Mouse (Mus musculus): ENCODE measurements around the gene Gpr156. TPM values are rescaled to one million over a fixed set of nuclear protein-coding genes. Genes with fewer than 3 reads are reported as not detected.

Gpr156 gene
- polyA plus RNA-seq, 1 experiment from 2014 or later, result 0.07 TPM

GRCm38 (mm10) chr16:38011486-38011885 is 95.2 kb downstream of the Gpr156 start:
- H3K36me3 ChIP-seq (ENCODE audit: control insufficient read depth, insufficient read depth, low read length), result no peaks in the 10 kb centered on the region
- H3K4me2 ChIP-seq (replicated peaks; ENCODE audit: low read depth), result no peak overlapping the region
- no peaks in the 10 kb centered on the region for H3K4me1 ChIP-seq (replicated peaks; ENCODE audit: control insufficient read depth, insufficient read depth)
- no peak overlapping the region for H3K4me3 ChIP-seq (ENCODE audit: low read depth, low read length)
- no peaks in the 10 kb centered on the region for H3K9me3 ChIP-seq (ENCODE audit: control insufficient read depth, low read length)
- no peak for TF ChIP-seq CTCF (IDR thresholded peaks at IDR 0.05; ENCODE audit: low read depth)
- no peak for TF ChIP-seq EP300 (optimal IDR thresholded peaks at IDR 0.05)
- no peak overlapping the region for H3K9ac ChIP-seq (ENCODE audit: low read length)
- ATAC-seq (ENCODE audit: low FRiP score, low TSS enrichment) (no peak), DNase-seq (ENCODE audit: low spot score) (peak; percentile 5)
- no peaks in the 10 kb centered on the region for H3K27me3 ChIP-seq (ENCODE audit: control insufficient read depth, insufficient read depth, low read length)
- WGBS, result 87% methylated on average over 13 of the region's 13 CpGs
- no peak overlapping the region for H3K27ac ChIP-seq (replicated peaks)

GRCm38 (mm10) chr16:38012382-38012781 is 96.1 kb downstream of the Gpr156 start:
- Histone ChIP-seq H3K9me3 (ENCODE audit: control insufficient read depth, low read length) (no peaks in the 10 kb centered on the region), H3K4me2 (replicated peaks; ENCODE audit: low read depth) (no peak overlapping the region), H3K27me3 (ENCODE audit: control insufficient read depth, insufficient read depth, low read length) (no peaks in the 10 kb centered on the region), H3K27ac (replicated peaks) (peak overlapping the region; percentile 70), H3K4me1 (replicated peaks; ENCODE audit: control insufficient read depth, insufficient read depth) (no peaks in the 10 kb centered on the region), H3K36me3 (ENCODE audit: control insufficient read depth, insufficient read depth, low read length) (no peaks in the 10 kb centered on the region), H3K9ac (ENCODE audit: low read length) (no peak overlapping the region), H3K4me3 (ENCODE audit: low read depth, low read length) (no peak overlapping the region)
- WGBS, result 51% methylated on average over 5 of the region's 5 CpGs
- DNase-seq (ENCODE audit: low spot score) (peak; percentile 80), ATAC-seq (ENCODE audit: low FRiP score, low TSS enrichment) (peak; percentile 93)
- TF ChIP-seq CTCF (IDR thresholded peaks at IDR 0.05; ENCODE audit: low read depth) (no peak), EP300 (optimal IDR thresholded peaks at IDR 0.05) (peak; percentile 43)

GRCm38 (mm10) chr16:38012891-38013290 is 96.6 kb downstream of the Gpr156 start:
- H3K36me3 ChIP-seq (ENCODE audit: control insufficient read depth, insufficient read depth, low read length), result no peaks in the 10 kb centered on the region
- H3K27me3 ChIP-seq (ENCODE audit: control insufficient read depth, insufficient read depth, low read length), result no peaks in the 10 kb centered on the region
- DNase-seq (ENCODE audit: low spot score) (peak; percentile 38), ATAC-seq (ENCODE audit: low FRiP score, low TSS enrichment) (peak; percentile 69)
- H3K4me2 ChIP-seq (replicated peaks; ENCODE audit: low read depth), result no peak overlapping the region
- no peaks in the 10 kb centered on the region for H3K4me1 ChIP-seq (replicated peaks; ENCODE audit: control insufficient read depth, insufficient read depth)
- 17% methylated on average over 4 of the region's 4 CpGs for WGBS
- H3K4me3 ChIP-seq (ENCODE audit: low read depth, low read length), result no peak overlapping the region
- H3K9ac ChIP-seq (ENCODE audit: low read length), result no peak overlapping the region
- TF ChIP-seq EP300 (optimal IDR thresholded peaks at IDR 0.05) (no peak), CTCF (IDR thresholded peaks at IDR 0.05; ENCODE audit: low read depth) (no peak)
- H3K9me3 ChIP-seq (ENCODE audit: control insufficient read depth, low read length), result no peaks in the 10 kb centered on the region
- peak overlapping the region; percentile 70 for H3K27ac ChIP-seq (replicated peaks)

- H3K9ac ChIP-seq (ENCODE audit: low read length), result no peak overlapping the region
- TF ChIP-seq CTCF (IDR thresholded peaks at IDR 0.05; ENCODE audit: low read depth) (no peak), EP300 (optimal IDR thresholded peaks at IDR 0.05) (no peak)
- WGBS, result 72% methylated on average over 4 of the region's 4 CpGs
- no peaks in the 10 kb centered on the region for H3K36me3 ChIP-seq (ENCODE audit: control insufficient read depth, insufficient read depth, low read length)
- DNase-seq (ENCODE audit: low spot score) (peak; percentile 8), ATAC-seq (ENCODE audit: low FRiP score, low TSS enrichment) (no peak)
- H3K4me1 ChIP-seq (replicated peaks; ENCODE audit: control insufficient read depth, insufficient read depth), result no peaks in the 10 kb centered on the region
- H3K4me3 ChIP-seq (ENCODE audit: low read depth, low read length), result no peak overlapping the region
- H3K27ac ChIP-seq (replicated peaks), result no peak overlapping the region
- H3K4me2 ChIP-seq (replicated peaks; ENCODE audit: low read depth), result no peak overlapping the region
- no peaks in the 10 kb centered on the region for H3K9me3 ChIP-seq (ENCODE audit: control insufficient read depth, low read length)
- H3K27me3 ChIP-seq (ENCODE audit: control insufficient read depth, insufficient read depth, low read length), result no peaks in the 10 kb centered on the region
Observed at GRCm38 (mm10) chr16:38014951-38015350, 98.7 kb downstream of the Gpr156 start.

- Histone ChIP-seq H3K9ac (ENCODE audit: low read length) (no peak overlapping the region), H3K36me3 (ENCODE audit: control insufficient read depth, insufficient read depth, low read length) (no peaks in the 10 kb centered on the region), H3K27me3 (ENCODE audit: control insufficient read depth, insufficient read depth, low read length) (no peaks in the 10 kb centered on the region), H3K9me3 (ENCODE audit: control insufficient read depth, low read length) (no peaks in the 10 kb centered on the region), H3K4me1 (replicated peaks; ENCODE audit: control insufficient read depth, insufficient read depth) (no peaks in the 10 kb centered on the region), H3K4me2 (replicated peaks; ENCODE audit: low read depth) (no peak overlapping the region), H3K27ac (replicated peaks) (no peak overlapping the region), H3K4me3 (ENCODE audit: low read depth, low read length) (no peak overlapping the region)
- DNase-seq (ENCODE audit: low spot score) (peak; percentile 14), ATAC-seq (ENCODE audit: low FRiP score, low TSS enrichment) (no peak)
- TF ChIP-seq EP300 (optimal IDR thresholded peaks at IDR 0.05) (no peak), CTCF (IDR thresholded peaks at IDR 0.05; ENCODE audit: low read depth) (no peak)
- WGBS, result 79% methylated on average over 8 of the region's 8 CpGs
Observed at GRCm38 (mm10) chr16:38016928-38017524, 100.7 kb downstream of the Gpr156 start.

GRCm38 (mm10) chr16:38017958-38018376 is 101.7 kb downstream of the Gpr156 start:
- Histone ChIP-seq H3K27me3 (ENCODE audit: control insufficient read depth, insufficient read depth, low read length) (no peaks in the 10 kb centered on the region), H3K9me3 (ENCODE audit: control insufficient read depth, low read length) (no peaks in the 10 kb centered on the region), H3K9ac (ENCODE audit: low read length) (no peak overlapping the region), H3K4me3 (ENCODE audit: low read depth, low read length) (no peak overlapping the region), H3K27ac (replicated peaks) (no peak overlapping the region), H3K4me1 (replicated peaks; ENCODE audit: control insufficient read depth, insufficient read depth) (no peaks in the 10 kb centered on the region), H3K4me2 (replicated peaks; ENCODE audit: low read depth) (no peak overlapping the region), H3K36me3 (ENCODE audit: control insufficient read depth, insufficient read depth, low read length) (no peaks in the 10 kb centered on the region)
- TF ChIP-seq CTCF (IDR thresholded peaks at IDR 0.05; ENCODE audit: low read depth) (no peak), EP300 (optimal IDR thresholded peaks at IDR 0.05) (no peak)
- 42% methylated on average over 4 of the region's 4 CpGs for WGBS
- ATAC-seq (ENCODE audit: low FRiP score, low TSS enrichment), result peak; percentile 61
- peak; percentile 20 for DNase-seq (ENCODE audit: low spot score)
